Comparison of ENCODE assay signal across 10 mouse cellular contexts in the genomic region with DNA sequence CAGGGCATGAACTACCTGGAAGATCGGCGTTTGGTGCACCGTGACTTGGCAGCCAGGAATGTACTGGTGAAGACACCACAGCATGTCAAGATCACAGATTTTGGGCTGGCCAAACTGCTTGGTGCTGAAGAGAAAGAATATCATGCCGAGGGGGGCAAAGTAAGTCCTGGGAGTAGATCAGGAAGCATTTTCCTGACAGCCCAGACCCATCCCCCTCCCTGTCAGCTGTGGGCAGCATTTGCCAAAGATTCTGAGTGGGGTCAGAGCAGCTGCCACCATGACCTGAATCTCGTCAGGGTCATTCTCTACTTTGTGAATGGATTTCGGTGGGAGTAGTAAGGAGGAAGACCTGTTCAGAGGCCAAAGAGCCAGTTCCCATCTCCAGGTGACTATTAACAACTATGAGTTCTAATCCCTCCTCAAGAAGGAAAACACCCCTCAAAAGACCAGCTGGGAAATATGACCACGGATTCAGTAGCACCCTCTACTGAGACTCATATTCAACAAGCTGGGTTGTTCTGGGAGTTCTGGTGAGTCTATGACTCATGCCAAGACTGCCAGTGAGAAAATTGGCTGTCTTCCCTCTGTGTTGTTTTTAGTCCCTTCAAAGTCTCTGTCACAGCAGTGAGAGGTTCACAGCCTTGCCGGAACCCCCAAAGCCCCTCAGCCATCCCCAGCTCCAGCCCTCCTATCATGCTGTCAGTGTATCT. TPM values are rescaled to one million over a fixed set of nuclear protein-coding genes. Genes with fewer than 3 reads are reported as not detected.
DNase-seq lines count a peak whose midpoint lies in the region; ATAC-seq and TF ChIP-seq lines count a peak whose summit lies in the region.
"Had no signal": no experiment of that assay in that cellular context is flagged by ENCODE, and none has a peak within 500 bp of the region (broad histone marks: within the 10 kb centered on the region; RNA-seq: fewer than 3 reads in every experiment).

No protein-coding gene starts in this region.

- no peak overlapping the region for H3K27ac ChIP-seq in heart, embryonic 12.5 days (ENCODE audit: poor library complexity, severe bottlenecking)
- H3K27ac ChIP-seq in neural tube, embryonic 11.5 days (ENCODE audit: low read depth, low read length) = no peak overlapping the region
- H3K27ac ChIP-seq in intestine, postnatal 0 days (ENCODE audit: low read depth, low read length) = no peak overlapping the region
- H3K27ac ChIP-seq: embryonic facial prominence, embryonic 12.5 days; midbrain, embryonic 12.5 days had no signal

- H3K27me3 ChIP-seq in heart, embryonic 12.5 days (replicated peaks) = no peaks in the 10 kb centered on the region
- H3K27me3 ChIP-seq in neural tube, embryonic 11.5 days (ENCODE audit: control insufficient read depth, insufficient read depth, low read length) = no peaks in the 10 kb centered on the region
- H3K27me3 ChIP-seq in intestine, postnatal 0 days (replicated peaks; ENCODE audit: control insufficient read depth, insufficient read depth, low read length) = no peaks in the 10 kb centered on the region
- H3K27me3 ChIP-seq: embryonic facial prominence, embryonic 12.5 days; midbrain, embryonic 12.5 days had no signal

- no peak overlapping the region for H3K4me3 ChIP-seq in heart, embryonic 12.5 days
- no peak overlapping the region for H3K4me3 ChIP-seq in neural tube, embryonic 11.5 days (ENCODE audit: low read depth, low read length)
- H3K4me3 ChIP-seq in intestine, postnatal 0 days (ENCODE audit: low read depth, low read length) = no peak overlapping the region
- H3K4me3 ChIP-seq: embryonic facial prominence, embryonic 12.5 days; midbrain, embryonic 12.5 days had no signal

- DNase-seq in heart, adult 18-20 months = peak; percentile 37 to 46
- peak; percentile 17 for DNase-seq in neural tube, embryonic 11.5 days (ENCODE audit: low spot score)
- DNase-seq in neural tube, embryonic 10.5 days (ENCODE audit: extremely low spot score, low spot score) = no peak
- DNase-seq in layer of hippocampus, adult 9-11 months = peak; percentile 32
- peak; percentile 56 for DNase-seq in telencephalon, adult 2 months (ENCODE audit: low read depth, low spot score)

- no peak for TF ChIP-seq CTCF in intestine, postnatal 0 days (IDR thresholded peaks at IDR 0.05; ENCODE audit: low read depth)

- H3K9me3 ChIP-seq in heart, embryonic 12.5 days (replicated peaks) = no peaks in the 10 kb centered on the region
- no peaks in the 10 kb centered on the region for H3K9me3 ChIP-seq in neural tube, embryonic 11.5 days (ENCODE audit: control insufficient read depth, low read length)
- H3K9me3 ChIP-seq in intestine, postnatal 0 days (ENCODE audit: control insufficient read depth) = no peaks in the 10 kb centered on the region
- H3K9me3 ChIP-seq: embryonic facial prominence, embryonic 12.5 days; midbrain, embryonic 12.5 days had no signal

- ATAC-seq in heart, embryonic 12.5 days (ENCODE audit: insufficient number of reproducible peaks, low FRiP score) = no peak
- ATAC-seq in neural tube, embryonic 11.5 days (ENCODE audit: insufficient read depth, low FRiP score, low TSS enrichment) = no peak
- no peak for ATAC-seq in intestine, postnatal 0 days
- no peak for ATAC-seq in erythroid progenitor cell, adult 5-6 weeks (replicated peaks; ENCODE audit: low FRiP score, poor library complexity, severe bottlenecking)

- 70% methylated on average over 8 of the region's 8 CpGs for WGBS in heart, embryonic 12.5 days
- 80% methylated on average over 8 of the region's 8 CpGs for WGBS in neural tube, embryonic 11.5 days
- WGBS in intestine, postnatal 0 days = 84% methylated on average over 8 of the region's 8 CpGs

- peaks cover 16% of the 10 kb centered on the region for H3K4me1 ChIP-seq in heart, embryonic 12.5 days (replicated peaks)
- no peaks in the 10 kb centered on the region for H3K4me1 ChIP-seq in neural tube, embryonic 11.5 days (ENCODE audit: control insufficient read depth, insufficient read depth, low read length)
- H3K4me1 ChIP-seq in intestine, postnatal 0 days (replicated peaks; ENCODE audit: control insufficient read depth, insufficient read depth, low read length) = peaks cover 8% of the 10 kb centered on the region
- H3K4me1 ChIP-seq: midbrain, embryonic 12.5 days had no signal

- no peak overlapping the region for H3K9ac ChIP-seq in heart, embryonic 12.5 days
- no peak overlapping the region for H3K9ac ChIP-seq in neural tube, embryonic 11.5 days (ENCODE audit: low read length)
- H3K9ac ChIP-seq in intestine, postnatal 0 days (ENCODE audit: low read depth, low read length) = no peak overlapping the region
- H3K9ac ChIP-seq: embryonic facial prominence, embryonic 12.5 days; midbrain, embryonic 12.5 days had no signal

- no peaks in the 10 kb centered on the region for H3K36me3 ChIP-seq in heart, embryonic 12.5 days
- H3K36me3 ChIP-seq in neural tube, embryonic 11.5 days (ENCODE audit: control insufficient read depth, insufficient read depth, low read length) = no peaks in the 10 kb centered on the region
- H3K36me3 ChIP-seq in intestine, postnatal 0 days (ENCODE audit: control insufficient read depth, insufficient read depth) = peaks cover 17% of the 10 kb centered on the region
- H3K36me3 ChIP-seq: embryonic facial prominence, embryonic 12.5 days; midbrain, embryonic 12.5 days had no signal

- no peak overlapping the region for H3K4me2 ChIP-seq in heart, embryonic 12.5 days
- H3K4me2 ChIP-seq in neural tube, embryonic 11.5 days (ENCODE audit: low read depth) = no peak overlapping the region
- H3K4me2 ChIP-seq in intestine, postnatal 0 days (replicated peaks; ENCODE audit: low read depth) = no peak overlapping the region
- H3K4me2 ChIP-seq: embryonic facial prominence, embryonic 12.5 days; midbrain, embryonic 12.5 days had no signal

RNA-seq across cellular contexts. Expression of a gene that starts 46.7 kb away (rescaled TPM):
- total RNA-seq in heart, adult 18-20 months (2021) = under 1 TPM in 1 of 2 experiments, not detected in 1; 0.25 TPM
- polyA plus RNA-seq in heart, embryonic 12.5 days (2016; fragmentation: Nextera tagmentation; extraction: Ambion mirVana) = 1.1 and 1.3 TPM in 2 replicates
- polyA plus RNA-seq in neural tube, embryonic 11.5 days (2014; fragmentation: Nextera tagmentation; extraction: Ambion mirVana) = 1.4 and 1.6 TPM in 2 replicates
- 0.17 and 0.25 TPM in 2 replicates for polyA plus RNA-seq in intestine, postnatal 0 days (2015; fragmentation: Nextera tagmentation; extraction: Ambion mirVana)
- total RNA-seq in erythroid progenitor cell, adult 5-6 weeks (2015; ENCODE audit: low replicate concordance) = 22.7 and 59.5 TPM in 2 replicates
- 47.9 and 59.2 TPM in 2 replicates for total RNA-seq in erythroid progenitor cell, adult 5-6 weeks (2017; ENCODE audit: low replicate concordance)
